Mouse (Mus musculus): ENCODE results near the gene Ncf4.

Gene Ncf4

DNA sequence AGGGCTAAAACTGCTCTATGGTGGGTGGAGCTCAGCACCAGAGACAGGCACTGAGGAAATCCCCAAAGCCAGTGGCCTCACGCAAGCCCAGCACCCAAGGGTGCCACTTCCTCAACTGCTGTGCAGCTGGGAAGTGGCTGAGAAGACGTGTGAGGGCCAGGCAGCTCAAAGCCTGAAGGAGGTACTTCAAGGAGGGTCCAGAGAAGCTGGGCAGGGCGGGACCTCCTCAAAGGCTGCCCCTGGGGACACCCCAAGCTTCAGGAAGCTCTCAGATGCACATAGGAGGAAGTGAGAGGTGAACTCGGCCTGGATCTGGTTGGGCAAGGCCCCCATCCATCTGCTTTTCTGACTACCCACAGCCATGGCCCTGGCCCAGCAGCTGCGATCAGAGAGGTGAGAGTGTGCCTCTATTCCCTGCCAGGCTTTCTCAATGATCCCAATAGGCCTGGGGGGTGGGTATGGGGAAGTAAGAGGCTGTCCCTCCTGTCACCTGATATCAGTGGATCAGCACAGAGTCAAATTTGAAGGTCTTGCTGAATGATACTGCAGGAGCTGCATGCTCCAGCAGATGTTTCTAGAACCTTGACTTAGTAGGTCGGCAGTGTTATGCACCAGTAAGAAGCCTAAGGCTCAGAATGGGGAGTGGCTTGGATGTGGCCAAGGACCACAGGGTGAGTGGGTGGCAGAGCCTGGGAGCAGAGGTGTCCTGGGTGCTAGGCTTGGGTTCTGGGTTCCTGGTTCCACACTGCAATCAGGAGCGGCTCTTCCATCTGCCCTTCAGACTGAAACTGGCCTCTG lies at the start of gene Ncf4:
Gene Ncf4 (plus strand): TSS at position 107 of the 798 bp plus-strand sequence.
- DNase-seq (ENCODE audit: low spot score in 2 of 2), result peak; percentile 92 to 93

DNA sequence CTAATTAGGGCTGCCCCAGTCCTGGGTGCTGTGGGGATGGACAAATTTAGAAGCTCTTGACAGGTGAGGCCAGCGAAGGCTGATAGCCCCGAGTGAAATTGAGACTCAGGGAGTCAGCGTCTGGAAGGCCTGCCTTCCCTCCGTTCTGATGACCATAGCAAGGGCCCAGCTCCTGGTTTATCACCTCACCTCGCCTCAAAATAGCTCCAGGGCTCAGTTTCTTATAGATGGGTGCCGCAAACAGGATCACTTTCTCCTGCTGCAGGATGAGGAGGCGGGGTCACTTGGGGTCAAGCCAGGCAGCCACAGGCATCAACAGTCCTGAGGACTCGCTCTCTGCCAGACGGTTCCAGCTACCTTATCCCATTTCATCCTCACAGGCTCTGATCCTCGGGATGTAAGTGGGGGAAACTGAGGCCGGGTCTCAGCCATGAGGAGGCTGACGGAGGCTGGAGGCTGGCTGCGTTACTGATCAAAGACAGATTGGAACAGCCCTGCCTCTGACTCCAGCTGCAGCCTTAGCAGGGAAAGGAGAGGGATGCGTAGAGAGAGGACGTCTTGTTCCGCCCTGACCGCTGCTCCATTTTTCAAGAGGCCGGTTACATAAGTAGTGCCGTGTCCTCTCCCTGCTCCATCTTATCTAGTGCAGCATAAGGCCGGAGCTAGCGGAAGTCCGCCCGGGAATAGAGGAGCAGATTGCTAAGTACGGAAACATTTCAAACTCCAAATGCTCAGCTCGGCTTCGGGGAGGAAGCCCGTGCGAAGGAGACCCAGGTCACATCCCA lies 49.3 kb upstream of the Ncf4 start:
- no peak for DNase-seq (ENCODE audit: low spot score in 2 of 2)

DNA sequence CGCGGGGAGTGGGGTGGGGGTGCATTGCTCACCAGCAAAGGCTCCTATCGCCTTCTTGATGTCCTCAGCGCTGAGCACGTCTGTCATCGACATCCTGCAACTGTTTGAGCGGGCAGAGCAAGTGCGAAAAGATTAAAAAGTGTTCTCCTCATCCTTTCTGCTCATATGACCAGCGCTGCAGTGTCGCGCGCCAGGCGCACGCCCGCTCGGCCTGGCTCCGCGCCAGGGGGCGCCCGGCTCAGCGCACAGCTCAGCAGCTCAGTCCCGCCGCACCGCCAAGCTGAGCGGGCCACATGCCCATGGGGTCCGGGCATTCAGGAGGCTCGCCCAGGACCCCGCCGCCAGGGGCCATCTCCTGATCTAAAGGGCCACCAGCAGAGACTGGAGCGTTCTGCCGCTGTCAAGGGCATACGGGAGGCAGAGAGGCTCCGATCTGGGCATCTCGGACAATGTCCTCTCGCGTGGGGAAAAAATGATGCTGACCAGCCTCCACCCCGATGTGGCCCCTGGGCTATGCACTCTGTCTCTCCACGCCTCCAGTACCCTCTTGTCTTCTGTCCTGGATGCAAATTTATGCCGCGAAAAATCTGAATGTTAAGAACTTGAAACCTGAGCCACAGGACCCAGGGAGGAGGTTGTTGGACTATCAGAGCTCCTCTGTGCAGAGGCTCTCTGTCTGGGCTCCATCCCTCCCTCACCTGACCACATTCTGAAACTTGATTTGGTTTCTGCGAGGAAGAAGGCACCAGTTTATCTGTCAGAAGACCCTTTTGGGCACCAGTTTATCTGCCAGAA lies 40.4 kb upstream of the Ncf4 start:
- DNase-seq (ENCODE audit: low spot score in 2 of 2), result peak in 1 of 2 experiments; percentile 6

- DNase-seq (ENCODE audit: low spot score in 2 of 2), result no peak
Measured at GRCm38 (mm10) chr15:78205192-78205591, 39.4 kb upstream of the Ncf4 start.

DNA sequence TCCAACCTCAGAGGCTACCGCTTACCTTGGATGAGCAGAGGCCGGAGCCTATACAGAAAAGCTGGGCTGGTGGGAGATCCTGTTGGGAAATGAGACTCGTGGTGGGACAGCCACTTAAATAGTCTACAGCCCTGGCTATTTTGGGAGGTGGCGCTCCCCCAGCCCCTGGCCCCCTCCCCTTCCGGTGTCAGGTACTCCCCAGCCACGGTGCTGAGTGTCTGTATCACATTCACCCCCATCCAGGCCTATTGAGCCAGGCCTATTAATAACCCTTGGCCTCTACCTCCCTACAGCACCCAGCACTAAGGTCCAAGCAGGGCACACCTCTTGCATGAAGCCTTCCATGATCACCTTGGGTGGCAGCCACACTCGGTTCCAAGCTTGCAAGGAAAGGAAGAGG lies 38.3 kb upstream of the Ncf4 start, which contains the start of gene Pvalb:
Gene Pvalb (minus strand): TSS at position 89 of the 400 bp plus-strand sequence.
- DNase-seq (ENCODE audit: low spot score in 2 of 2), result no peak

DNA sequence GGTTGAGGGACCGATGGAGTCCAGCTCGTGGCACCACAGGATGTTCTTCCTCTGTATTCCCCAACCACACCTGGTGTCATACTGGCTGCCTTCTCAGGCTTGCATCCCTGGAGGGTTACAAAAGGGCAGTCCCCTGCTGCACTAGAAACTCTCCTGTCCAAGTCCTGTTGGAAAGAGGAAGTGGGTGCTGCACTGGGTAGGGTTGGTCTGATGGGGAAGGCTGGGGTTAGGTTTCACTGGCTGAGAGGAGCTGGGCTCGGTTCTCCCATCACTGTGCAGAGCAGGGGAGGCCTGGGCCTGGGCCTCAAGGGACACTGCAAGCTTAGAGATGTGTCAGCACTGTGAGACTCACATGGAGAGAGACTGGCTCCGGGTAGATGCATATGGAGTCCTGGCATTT lies 34.4 kb upstream of the Ncf4 start:
- peak in 1 of 2 experiments; percentile 4 for DNase-seq (ENCODE audit: low spot score in 2 of 2)

DNA sequence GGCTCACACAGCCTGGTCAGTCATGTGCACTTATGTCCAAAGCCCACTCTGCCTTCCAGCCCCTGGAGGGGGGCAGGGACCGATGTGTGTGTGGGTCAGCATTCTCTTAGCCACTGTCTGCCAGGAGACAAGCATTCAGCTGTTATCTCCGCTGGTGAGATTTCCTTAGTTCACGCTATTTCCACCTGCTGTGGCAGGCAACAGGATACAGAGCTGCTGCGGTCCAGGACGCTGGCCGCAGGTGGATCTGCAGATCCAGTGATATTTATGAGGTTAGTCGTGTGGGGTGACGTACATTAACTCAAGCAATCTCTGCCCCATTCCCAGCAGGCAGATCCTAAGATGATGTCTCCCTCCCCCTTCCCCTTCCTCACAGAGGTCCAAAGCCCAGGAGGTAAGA lies 33.2 kb upstream of the Ncf4 start:
- no peak for DNase-seq (ENCODE audit: low spot score in 2 of 2)

- no peak for DNase-seq (ENCODE audit: low spot score in 2 of 2)
Measured at GRCm38 (mm10) chr15:78215269-78215668, 29.3 kb upstream of the Ncf4 start.

- DNase-seq (ENCODE audit: low spot score in 2 of 2), result no peak
Measured at GRCm38 (mm10) chr15:78227816-78228215, 16.8 kb upstream of the Ncf4 start.

DNA sequence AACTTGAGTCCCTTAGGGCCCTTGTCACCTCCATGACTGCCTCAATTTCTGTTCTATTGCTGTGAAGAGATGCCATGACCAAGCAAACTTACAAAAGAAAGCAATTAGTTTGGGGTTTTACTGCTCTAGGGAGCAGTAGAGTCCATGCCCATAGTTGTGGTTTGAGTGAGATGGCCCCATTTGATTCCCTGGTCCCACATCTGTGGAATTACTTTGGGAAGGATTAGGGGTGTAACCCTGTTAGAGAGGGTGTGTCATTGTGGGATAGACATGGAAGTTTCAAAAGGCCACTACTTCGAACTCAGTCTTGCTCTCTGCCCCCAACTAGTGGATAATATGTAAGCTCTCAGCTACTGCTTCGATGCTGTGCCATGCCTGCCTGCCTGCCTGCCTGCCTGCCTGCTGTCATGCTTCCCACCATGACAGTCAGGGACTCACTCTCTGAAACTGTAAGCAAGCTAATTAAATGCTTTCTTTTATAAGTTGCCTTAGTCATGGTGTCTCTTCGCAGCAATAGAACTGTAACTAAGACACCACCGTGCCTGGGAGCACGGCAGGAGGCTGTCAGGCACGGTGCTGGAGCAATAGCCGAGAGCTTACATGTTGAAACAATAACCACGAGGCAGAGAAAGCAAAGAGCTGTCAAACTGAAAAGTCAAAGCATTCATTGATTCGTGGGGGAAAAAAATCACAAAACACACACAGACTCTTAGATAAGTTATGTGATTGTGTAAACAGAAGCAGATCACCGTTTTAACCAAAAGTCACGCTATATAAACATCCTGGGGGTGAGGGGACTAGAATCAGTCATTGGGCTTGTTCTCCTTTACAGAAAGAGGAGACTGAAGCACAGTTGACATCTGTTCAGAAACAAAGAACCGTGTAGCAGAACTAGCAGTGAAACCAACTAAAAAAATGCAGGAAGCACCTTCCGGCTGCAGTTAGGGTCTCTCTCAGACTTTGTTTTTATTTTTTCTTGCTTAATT lies 13.0 kb upstream of the Ncf4 start:
- no peak for DNase-seq (ENCODE audit: low spot score in 2 of 2)

DNA sequence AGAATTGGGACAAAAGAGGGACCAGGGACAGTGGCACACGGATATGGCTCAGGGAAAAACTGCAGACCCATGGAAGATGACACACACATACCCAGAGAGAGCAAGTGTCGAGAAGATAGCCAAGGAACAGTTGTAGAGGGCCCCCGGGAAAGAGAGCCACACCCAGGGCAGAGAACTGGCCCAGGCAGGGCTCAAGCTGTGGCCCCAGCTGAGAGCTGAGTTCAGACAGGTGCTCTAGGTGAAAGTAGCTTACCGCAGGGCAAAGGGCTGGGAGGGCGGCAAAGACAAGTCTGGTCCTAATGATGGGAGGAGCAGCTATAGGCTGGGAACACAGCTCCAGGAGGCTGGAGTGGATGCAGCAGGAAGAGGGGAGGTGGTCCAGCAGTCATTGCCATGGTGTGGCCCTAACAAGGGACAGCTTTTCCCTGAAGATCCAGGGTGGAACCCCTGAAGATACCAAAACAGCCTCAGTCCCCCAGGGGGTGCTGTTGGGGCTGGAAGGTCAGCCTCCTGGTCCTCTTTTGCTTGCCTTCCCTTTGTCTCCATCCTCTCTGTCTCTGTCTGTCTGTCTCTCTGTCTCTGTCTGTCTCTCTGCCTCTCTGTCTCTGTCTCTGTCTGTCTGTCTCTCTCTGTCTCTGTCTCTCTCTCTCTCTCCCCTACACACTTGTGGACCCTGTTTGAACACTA lies 9.6 kb upstream of the Ncf4 start:
- no peak for DNase-seq (ENCODE audit: low spot score in 2 of 2)

DNA sequence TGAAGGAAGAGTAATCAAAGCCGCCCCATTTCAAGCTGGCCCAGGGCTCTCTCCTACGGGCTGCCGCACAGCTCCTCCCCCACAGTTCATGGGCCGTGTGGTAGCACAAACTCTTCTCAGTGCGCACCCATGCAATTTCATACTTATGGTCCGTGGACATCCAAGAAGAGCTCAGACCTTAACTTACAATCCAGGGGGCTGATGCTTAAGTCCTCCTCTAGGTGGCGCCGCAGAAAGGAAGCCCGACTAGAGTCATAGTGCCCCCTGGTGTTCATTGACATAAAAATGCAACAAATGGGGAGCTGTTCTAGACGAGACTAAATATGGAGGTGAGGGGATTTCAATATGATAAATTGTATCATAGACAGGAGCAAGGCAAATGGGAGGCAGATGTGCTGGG lies 5.1 kb upstream of the Ncf4 start:
- DNase-seq (ENCODE audit: low spot score in 2 of 2), result peak; percentile 53 to 73

DNA sequence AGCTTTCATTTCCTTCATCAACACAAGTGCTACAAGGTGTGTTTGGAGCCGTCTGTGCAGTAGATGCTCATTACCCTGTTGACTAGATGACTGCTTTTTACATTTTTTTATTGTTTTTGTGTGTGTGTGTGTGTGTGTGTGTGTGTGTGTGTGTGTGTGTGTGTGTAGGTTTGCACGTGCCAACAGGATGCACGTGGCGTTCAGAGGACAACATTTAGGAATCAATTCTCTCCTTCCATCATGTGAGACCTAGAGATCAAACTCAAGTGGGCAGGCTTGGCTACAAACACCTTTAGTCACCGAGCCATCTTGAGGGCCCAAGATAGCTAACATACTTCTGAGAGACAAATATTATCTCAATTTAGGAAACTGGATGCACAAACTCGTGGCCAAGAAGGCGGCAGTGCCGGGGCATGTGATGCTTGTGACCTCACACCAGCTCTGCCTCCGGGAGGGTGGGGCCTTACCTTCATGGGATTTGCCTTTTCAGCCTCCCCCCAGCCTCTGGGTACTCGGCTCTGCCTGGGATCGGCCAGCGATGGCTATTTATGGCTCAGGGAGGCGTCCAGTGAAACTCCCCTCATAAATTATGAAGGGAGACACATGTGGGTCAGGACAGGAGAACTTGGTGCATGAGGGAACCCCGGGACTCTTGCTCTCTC lies 4.5 kb upstream of the Ncf4 start:
- no peak for DNase-seq (ENCODE audit: low spot score in 2 of 2)

- no peak for DNase-seq (ENCODE audit: low spot score in 2 of 2)
Measured at GRCm38 (mm10) chr15:78241335-78241734, 3.3 kb upstream of the Ncf4 start.

DNA sequence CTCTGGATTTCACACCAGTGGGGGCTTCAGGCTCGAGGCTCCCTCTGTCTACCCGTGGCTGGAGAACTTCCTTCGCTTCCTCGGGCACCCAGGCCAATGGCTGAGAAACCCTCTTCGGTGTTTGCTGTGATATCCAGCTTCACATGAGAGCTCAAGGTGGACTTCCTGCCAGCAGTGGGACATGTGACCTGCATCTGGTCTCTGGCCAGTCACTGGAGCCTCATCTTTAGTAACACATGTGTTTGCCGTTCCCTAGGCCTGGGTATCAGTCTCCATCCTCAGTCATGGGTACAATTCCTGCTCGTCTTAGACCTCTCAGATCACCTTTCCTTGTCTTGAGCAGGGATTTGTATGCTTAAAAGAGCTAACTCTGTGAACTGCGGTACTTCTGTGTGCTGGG lies 1.5 kb upstream of the Ncf4 start:
- no peak for DNase-seq (ENCODE audit: low spot score in 2 of 2)

DNA sequence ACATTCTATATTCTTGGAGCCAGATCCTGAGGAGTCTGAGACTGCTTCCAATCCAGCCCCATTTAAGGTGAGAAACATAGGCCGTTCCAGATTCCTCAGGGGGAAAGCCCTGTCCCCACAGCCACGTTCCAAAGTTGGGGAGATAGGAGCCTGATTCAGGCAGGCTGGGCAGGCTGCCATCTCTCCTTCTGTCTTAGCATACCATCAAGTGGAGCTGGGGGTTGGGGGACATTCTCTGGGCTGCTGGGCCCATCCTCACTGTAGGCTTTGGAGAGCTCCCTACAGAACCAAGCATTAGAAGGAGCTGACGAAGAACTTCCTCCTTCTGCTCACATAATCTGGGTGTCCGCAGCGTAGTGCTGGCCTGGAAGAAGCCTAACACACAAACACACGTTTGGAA lies 827 bp upstream of the Ncf4 start:
- no peak for DNase-seq (ENCODE audit: low spot score in 2 of 2)

DNA sequence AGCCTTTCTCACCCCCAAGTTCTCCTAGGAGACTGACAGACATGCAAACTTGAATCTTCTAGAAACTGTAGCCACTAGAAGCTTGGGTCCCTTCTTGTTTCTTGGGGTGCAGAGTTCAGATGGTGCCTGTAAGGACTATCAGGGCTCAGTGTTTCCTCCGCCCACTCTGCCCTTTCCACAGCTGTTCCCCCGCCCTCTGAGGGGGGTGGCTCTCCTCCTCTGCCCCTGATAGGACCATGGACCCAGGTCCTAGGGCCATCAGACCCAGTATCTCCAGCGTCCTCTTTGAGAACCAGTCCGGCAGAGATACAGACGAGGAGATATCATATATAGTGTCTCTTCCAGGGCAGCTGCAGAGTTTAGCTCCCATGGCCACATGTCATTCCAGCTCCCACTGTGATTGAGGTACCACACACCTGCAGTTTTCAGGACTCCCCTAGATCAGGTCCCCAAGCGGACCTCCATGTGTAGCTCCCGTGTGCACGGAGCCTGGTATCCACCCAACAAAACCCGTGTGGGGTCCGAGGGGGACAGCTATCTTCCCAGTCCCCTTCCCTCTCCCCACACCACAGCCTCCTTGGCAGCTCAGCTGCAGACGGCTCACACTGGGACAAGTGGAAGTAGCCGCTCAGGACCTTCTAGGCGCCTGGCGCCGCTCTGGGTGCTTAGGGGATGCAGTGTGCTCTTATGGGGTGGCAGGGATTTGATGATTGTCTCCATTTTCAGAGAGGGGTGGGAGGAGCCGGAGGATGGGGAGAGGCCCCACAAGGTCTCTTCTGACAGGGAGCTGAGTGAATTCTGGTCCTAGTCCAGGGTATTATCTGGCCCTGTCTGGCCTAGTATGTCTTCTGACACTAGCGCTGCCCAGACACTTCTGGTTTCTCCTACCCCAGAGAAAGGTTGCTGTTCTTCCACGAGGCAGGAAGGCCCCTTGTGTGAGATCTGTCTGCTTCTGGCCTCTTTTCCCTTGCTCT lies 1.8 kb downstream of the Ncf4 start:
- peak; percentile 45 to 50 for DNase-seq (ENCODE audit: low spot score in 2 of 2)

DNA sequence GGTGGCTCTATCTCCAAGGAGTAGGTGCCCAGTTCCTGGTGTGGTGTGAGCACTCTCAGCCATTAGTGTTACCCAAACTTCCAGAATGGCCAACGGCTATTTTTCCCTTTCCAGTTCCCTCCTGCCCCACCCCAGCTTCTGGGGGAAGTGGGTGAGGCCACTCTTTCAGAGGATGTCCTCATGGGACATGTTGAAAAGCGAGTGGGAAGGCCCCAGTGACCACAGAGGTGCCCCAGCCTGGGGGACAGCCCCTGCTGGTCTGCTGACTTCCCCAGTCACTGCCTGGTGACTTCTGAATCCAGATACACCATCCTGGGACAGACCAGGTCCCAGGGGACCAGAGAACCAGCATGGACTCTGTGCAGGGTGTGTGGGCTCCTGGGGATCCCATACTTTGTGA lies 3.1 kb downstream of the Ncf4 start:
- peak; percentile 78 to 81 for DNase-seq (ENCODE audit: low spot score in 2 of 2)

- peak; percentile 85 to 86 for DNase-seq (ENCODE audit: low spot score in 2 of 2)
Measured at GRCm38 (mm10) chr15:78248410-78248809, 3.8 kb downstream of the Ncf4 start.
